Mouse (Mus musculus) neutrophil, adult 5-6 weeks (primary cell): Measurements from ENCODE around the gene Ptprr. TPM values are rescaled to one million over a fixed set of nuclear protein-coding genes. Genes with fewer than 3 reads are reported as not detected.

ENCODE experiments used
- ATAC-seq: fragments of 151-379, 151-347 bp; 2 replicates; pipeline ENCODE4 v1.8.0; 2017; ENCODE audit warnings: mild to moderate bottlenecking, moderate TSS enrichment; ENCODE audit not compliant: insufficient number of reproducible peaks, poor library complexity, low FRiP score, severe bottlenecking; ENCODE audit errors: extremely low read depth
- total RNA-seq: library from RNA; stranded (forward); fragments of 200-1000 nt; gene quantifications from 2 replicates; pipeline ENCODE4 v1.2.3, GENCODE M21; 2017

Ptprr gene
- total RNA-seq, 1 experiment from 2014 or later: not detected

DNA sequence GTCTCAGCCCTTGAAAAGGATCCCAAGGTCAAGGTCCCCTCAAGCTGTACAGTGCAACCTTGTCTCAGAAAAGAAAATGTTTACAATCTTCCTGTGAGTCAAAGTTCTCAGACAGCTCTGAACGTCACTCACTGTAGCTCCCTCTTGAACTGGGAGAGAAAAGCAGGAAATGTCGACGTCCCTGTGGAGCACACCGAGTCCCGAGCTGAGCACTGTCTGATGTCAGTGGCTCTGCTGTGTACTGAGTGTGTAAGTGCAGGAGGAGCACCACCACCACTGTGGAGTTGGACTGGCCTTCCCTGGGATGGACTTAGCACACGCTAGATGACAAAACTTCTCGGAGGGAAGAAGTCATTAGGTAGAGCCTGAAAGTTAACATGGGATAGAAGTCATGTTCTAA, 225.4 kb downstream of the Ptprr start:
- no peak for ATAC-seq

DNA sequence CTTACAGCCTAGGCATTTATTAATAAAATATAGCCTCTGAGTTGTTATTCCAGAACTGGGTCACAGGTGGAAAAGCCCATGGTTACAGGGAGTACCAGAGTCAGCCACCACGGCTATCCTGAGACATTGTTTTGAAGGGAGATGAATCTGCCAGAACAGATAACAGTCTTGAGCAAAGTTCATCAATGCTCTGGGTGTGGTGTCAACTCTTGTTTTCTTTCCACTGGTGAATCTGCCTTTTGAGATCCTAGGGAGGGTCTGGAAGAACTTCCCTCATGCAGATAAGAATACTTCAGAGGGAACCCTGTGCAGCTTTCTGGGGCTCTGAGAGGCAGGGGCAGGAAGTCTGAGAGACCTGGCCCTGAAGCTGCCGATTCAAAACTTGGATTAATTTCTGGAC, 227.6 kb downstream of the Ptprr start:
- ATAC-seq: no peak

DNA sequence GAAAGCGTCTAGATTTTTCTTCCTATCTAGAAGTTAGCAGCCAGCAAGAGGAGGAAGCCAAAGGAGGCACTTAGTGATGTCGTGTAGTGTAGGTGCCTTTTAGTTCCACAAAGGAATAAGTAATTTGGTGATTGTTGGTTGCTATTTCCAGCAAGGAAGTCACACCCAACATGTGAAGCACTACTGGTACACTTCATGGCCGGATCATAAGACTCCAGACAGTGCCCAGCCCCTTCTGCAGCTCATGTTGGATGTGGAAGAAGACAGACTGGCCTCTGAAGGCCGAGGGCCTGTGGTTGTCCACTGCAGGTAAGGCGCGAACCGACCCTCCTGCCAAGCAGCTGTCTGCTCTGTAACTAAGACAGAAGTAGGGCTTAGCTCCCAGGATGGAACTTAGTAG, 234.7 kb downstream of the Ptprr start:
- ATAC-seq: no peak

DNA sequence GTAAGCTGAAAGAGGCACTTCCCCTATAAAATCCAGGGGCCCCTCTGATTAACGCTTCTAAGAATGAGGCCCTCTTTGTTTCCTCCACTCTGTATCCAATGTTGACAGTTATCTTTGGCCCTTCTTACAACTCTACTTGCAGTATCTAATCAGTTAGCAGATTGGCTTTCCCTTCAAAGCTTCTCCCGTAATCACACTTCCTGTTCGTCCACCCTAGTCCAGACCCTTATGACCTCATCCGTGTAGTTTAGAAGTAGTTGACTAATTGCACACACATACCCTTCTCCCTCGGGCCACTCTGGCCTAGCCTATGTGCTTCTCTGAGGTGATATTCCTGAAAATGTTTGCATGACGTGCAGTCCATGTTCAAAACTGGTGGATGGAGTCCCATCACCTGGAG, 236.0 kb downstream of the Ptprr start:
- no peak for ATAC-seq

DNA sequence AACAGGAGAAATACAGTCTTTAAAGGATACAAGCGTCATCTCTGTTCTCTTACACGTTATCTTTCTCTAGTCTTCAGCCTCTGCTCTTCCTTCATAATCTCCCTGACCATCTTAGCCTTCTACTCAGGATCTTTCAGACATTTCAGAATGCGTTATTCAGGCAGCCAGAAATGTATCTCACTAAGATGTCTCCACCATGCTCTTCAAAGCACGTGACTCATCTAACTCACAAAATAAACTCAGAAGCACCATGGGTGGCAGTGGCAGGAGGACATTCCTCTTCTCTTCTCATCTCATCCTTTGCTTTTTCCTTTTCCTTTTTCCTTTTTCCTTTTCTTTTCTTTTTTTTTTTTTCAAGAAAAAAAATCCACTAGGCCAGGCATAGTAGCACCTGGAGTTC, 241.3 kb downstream of the Ptprr start:
- ATAC-seq: no peak

- ATAC-seq: no peak
These were observed 242.8 kb downstream of the Ptprr start for GRCm38 (mm10) chr10:116260658-116261433.

GRCm38 (mm10) chr10:116261559-116261958, 243.5 kb downstream of the Ptprr start:
- no peak for ATAC-seq

DNA sequence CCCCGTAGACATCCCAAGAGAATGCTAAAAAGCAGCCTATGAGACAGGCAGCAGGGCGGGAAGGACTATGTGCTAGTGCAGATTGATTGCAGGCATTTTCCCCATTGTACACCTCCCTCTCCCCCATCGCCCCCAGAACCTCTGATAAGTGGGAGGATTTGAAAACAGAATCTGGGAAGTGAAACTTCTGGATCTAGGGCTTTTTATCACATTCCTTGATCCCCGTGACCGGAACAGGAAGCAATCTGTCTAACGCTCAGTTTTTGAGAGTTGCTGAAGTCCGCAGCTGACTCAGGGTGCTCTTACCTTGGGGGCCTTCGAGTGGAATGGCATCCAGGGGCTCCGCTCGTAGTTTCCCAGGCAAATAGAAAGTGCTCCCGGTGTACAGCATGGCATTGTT, 246.5 kb downstream of the Ptprr start:
- ATAC-seq: no peak

- no peak for ATAC-seq
These were observed 248.8 kb downstream of the Ptprr start for GRCm38 (mm10) chr10:116266561-116267433.

- ATAC-seq: no peak
These were observed 249.4 kb downstream of the Ptprr start for GRCm38 (mm10) chr10:116267434-116267822.

DNA sequence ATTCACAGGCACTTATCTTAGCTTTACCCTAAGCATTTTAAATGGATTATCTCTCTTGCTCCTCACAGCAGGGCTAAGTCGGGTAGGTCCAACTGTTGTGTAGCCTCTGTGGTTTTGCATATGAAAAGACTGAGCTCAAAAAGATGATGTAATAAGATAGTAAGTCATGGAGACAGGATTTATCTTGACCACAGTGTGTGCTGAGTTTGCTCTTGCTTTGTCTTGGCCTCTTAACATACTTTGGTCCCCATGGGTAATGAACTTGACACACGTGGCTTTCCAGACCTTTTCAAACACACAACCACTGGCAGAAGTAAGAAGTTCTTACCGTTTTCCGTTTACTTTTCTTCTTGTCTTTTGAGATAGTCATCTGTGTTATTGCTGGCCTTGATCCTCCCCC, 250.3 kb downstream of the Ptprr start:
- no peak for ATAC-seq

DNA sequence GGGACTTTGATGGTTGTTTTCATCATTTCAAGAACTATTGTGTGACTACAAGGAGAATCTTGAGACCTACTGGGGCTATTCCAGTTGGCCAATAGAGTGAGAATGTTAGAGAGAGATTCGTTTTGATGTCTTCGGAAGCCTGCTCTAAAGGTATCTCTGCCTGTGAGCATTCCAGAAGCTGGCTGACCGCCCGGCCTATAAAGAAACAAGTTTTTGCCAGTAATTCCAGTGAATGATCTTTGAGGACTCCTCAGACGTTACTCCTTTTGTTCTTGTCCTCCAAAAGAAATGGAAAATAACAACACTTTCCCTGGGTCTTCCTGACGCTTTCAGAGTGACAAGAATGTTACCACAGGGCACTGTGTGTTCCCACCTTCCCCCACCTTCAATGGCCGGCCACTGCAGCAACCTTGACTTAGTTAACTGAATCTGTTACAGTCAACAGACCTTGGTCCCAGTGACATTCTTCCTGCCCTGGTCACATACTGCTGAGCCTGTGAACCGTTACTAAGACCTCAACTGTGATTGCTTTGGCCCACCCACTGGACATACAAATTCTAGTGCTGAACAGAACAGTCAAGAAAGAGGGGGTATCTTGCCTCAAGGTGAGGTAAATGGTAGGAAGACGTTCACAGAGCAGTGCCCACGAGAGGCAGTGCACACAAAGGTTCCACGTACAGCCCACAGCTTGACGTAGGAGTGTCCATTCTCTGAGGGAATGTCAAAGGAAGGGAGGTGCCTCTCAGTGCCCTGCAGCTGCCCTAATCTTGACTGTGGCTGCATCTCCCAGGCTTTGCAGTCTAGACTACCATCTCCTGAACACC, 252.8 kb downstream of the Ptprr start:
- no peak for ATAC-seq

GRCm38 (mm10) chr10:116271470-116271915, 253.5 kb downstream of the Ptprr start:
- ATAC-seq: no peak

- ATAC-seq: no peak
These were observed 254.1 kb downstream of the Ptprr start for GRCm38 (mm10) chr10:116272156-116272555.

DNA sequence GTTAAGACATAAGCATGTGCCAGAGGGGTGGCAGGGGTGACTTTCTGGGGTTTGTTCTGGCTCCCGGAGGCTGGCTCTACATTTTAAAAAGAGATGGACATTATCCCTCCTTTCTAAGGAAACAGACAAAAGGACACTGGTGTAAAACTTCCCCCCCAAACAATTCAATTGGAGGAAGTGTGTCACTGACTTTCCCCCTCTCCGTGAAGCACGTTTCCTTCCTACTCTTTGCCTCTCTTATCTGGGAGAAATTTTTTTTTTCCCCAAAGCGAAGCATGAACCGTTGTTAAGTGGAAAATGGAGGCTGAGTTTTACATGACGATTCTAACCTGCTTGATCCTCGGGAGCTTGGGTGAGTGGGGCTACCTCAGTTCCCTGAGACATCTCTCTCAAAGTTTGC, 257.3 kb downstream of the Ptprr start, which contains the start of gene Ptprb:
Ptprb (plus strand) TSS at position 244 of the 400 bp plus-strand sequence.
- no peak for ATAC-seq

- ATAC-seq: no peak
These were observed 268.8 kb downstream of the Ptprr start for GRCm38 (mm10) chr10:116286697-116287344.

DNA sequence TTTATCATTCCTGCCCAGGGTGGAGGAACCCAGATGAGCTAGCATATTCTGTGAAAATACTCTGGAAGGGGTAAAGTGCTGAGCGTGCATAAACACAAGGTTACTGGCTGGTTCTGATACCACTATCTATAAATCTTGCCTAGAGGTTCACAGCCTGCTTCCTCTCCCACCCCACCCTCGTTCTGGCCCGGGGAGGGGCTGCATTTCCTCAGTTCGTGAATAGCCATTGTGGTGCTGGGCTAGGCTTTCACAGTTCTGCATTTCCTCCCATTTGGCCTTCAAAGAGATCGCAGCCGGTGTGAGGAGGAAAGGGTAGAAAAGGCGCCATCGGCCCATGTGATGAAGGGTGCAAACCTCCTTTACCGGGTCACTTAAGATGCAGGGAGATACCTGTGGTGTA, 270.1 kb downstream of the Ptprr start:
- no peak for ATAC-seq

- no peak for ATAC-seq
These were observed 272.5 kb downstream of the Ptprr start for GRCm38 (mm10) chr10:116290483-116290882.
